Mouse (Mus musculus): ENCODE measurements around the gene Nudt2. TPM values are rescaled to one million over a fixed set of nuclear protein-coding genes. Genes with fewer than 3 reads are reported as not detected.

The Nudt2 gene
- polyA plus RNA-seq, 1 experiment from 2014 or later, result 46.6 TPM

GRCm38 (mm10) chr4:41526553-41526952 lies 61.6 kb downstream of the Nudt2 start:
- no peak overlapping the region for H3K9ac ChIP-seq
- no peaks in the 10 kb centered on the region for H3K36me3 ChIP-seq
- H3K27me3 ChIP-seq, result peaks cover 63% of the 10 kb centered on the region
- no peaks in the 10 kb centered on the region for H3K4me1 ChIP-seq
- 71% methylated on average over 7 of the region's 7 CpGs for WGBS
- ATAC-seq (ENCODE audit: low FRiP score, low read depth), result no peak
- no peak overlapping the region for H3K4me2 ChIP-seq (replicated peaks)
- H3K9me3 ChIP-seq, result no peaks in the 10 kb centered on the region
- H3K4me3 ChIP-seq, result no peak overlapping the region
- no peak overlapping the region for H3K27ac ChIP-seq

- no peak overlapping the region for H3K27ac ChIP-seq
- peaks cover 61% of the 10 kb centered on the region for H3K27me3 ChIP-seq
- no peaks in the 10 kb centered on the region for H3K4me1 ChIP-seq
- ATAC-seq (ENCODE audit: low FRiP score, low read depth), result no peak
- WGBS, result 44% methylated on average over 13 of the region's 13 CpGs
- H3K4me3 ChIP-seq, result no peak overlapping the region
- H3K36me3 ChIP-seq, result no peaks in the 10 kb centered on the region
- no peak overlapping the region for H3K9ac ChIP-seq
- no peak overlapping the region for H3K4me2 ChIP-seq (replicated peaks)
- no peaks in the 10 kb centered on the region for H3K9me3 ChIP-seq
Measured at GRCm38 (mm10) chr4:41527076-41527475, 62.1 kb downstream of the Nudt2 start.

- Histone ChIP-seq H3K4me2 (replicated peaks) (no peak overlapping the region), H3K4me1 (no peaks in the 10 kb centered on the region), H3K9ac (no peak overlapping the region), H3K9me3 (no peaks in the 10 kb centered on the region), H3K27me3 (peaks cover 52% of the 10 kb centered on the region), H3K27ac (no peak overlapping the region), H3K4me3 (no peak overlapping the region), H3K36me3 (no peaks in the 10 kb centered on the region)
- no peak for ATAC-seq (ENCODE audit: low FRiP score, low read depth)
- 24% methylated on average over 8 of the region's 8 CpGs for WGBS
Measured at GRCm38 (mm10) chr4:41527996-41528395, 63.0 kb downstream of the Nudt2 start.

Other genes starting within 250 kb of the Nudt2 start
- 60.8 and 65.2 TPM in 2 replicates for gene Ubap2, start 190.0 kb upstream of the Nudt2 start, polyA plus RNA-seq (2015; fragmentation: Nextera tagmentation; extraction: Ambion mirVana)
- 52.9 and 54.4 TPM in 2 replicates for gene Dcaf12, start 150.3 kb upstream of the Nudt2 start, polyA plus RNA-seq (2015; fragmentation: Nextera tagmentation; extraction: Ambion mirVana)
- 54.6 and 54.8 TPM in 2 replicates for gene Ubap1, start 116.2 kb upstream of the Nudt2 start, polyA plus RNA-seq (2015; fragmentation: Nextera tagmentation; extraction: Ambion mirVana)
- gene Kif24, start 264 bp upstream of the Nudt2 start, polyA plus RNA-seq (2015; fragmentation: Nextera tagmentation; extraction: Ambion mirVana), result 8.8 and 9.6 TPM in 2 replicates
- gene AI464131, start 37.9 kb downstream of the Nudt2 start, polyA plus RNA-seq (2015; fragmentation: Nextera tagmentation; extraction: Ambion mirVana), result 3.8 and 4.1 TPM in 2 replicates
- gene 1110017D15Rik, start 52.2 kb downstream of the Nudt2 start, polyA plus RNA-seq (2015; fragmentation: Nextera tagmentation; extraction: Ambion mirVana), result 1.5 and 1.6 TPM in 2 replicates
- 1.0 and 2.0 TPM in 2 replicates for gene Fam219a, start 104.4 kb downstream of the Nudt2 start, polyA plus RNA-seq (2015; fragmentation: Nextera tagmentation; extraction: Ambion mirVana)
- 0.46 and 0.47 TPM in 2 replicates for gene Dnaic1, start 104.6 kb downstream of the Nudt2 start, polyA plus RNA-seq (2015; fragmentation: Nextera tagmentation; extraction: Ambion mirVana)
- 12.7 and 13.6 TPM in 2 replicates for gene Enho, start 175.2 kb downstream of the Nudt2 start, polyA plus RNA-seq (2015; fragmentation: Nextera tagmentation; extraction: Ambion mirVana)
- 5.1 and 5.5 TPM in 2 replicates for gene Cntfr, start 231.9 kb downstream of the Nudt2 start, polyA plus RNA-seq (2015; fragmentation: Nextera tagmentation; extraction: Ambion mirVana)
- 405 and 439 TPM in 2 replicates for gene Il11ra1, start 234.8 kb downstream of the Nudt2 start, polyA plus RNA-seq (2015; fragmentation: Nextera tagmentation; extraction: Ambion mirVana)
- gene Rpp25l, start 248.4 kb downstream of the Nudt2 start, polyA plus RNA-seq (2015; fragmentation: Nextera tagmentation; extraction: Ambion mirVana), result 74.9 and 76.6 TPM in 2 replicates